Mouse (Mus musculus): ENCODE measurements at regions not wholly inside any gene's neighbourhood (a gene's known extent, or its start where the extent isn't known, plus 50 kb on each side); places are given as distances from the start of the nearest gene placed in this dataset.

GRCm38 (mm10) chr10:118083721-118084075 lies 57.9 kb upstream of the Mdm1 start:
- no peak for TF ChIP-seq ZC3H11A (IDR thresholded peaks at IDR 0.05; ENCODE audit: low read depth, low read length)
- no peak for TF ChIP-seq CTCF (conservative IDR thresholded peaks at IDR 0.05 in 1 of 2, IDR thresholded peaks at IDR 0.05 in 1 of 2; ENCODE audit: low read depth in 2 of 2, low read length in 2 of 2)
- no peak for TF ChIP-seq TBP (conservative IDR thresholded peaks at IDR 0.05; ENCODE audit: low read depth, low read length)
- no peak for TF ChIP-seq POLR2A (IDR thresholded peaks at IDR 0.05; ENCODE audit: low read depth, low read length)
- TF ChIP-seq ZKSCAN1 (IDR thresholded peaks at IDR 0.05; ENCODE audit: borderline replicate concordance, low read depth, low read length): no peak
- TF ChIP-seq HCFC1 (IDR thresholded peaks at IDR 0.05; ENCODE audit: low read depth, low read length): no peak
- TF ChIP-seq EP300 (IDR thresholded peaks at IDR 0.05; ENCODE audit: low read length): no peak
- no peak for TF ChIP-seq RAD21 (IDR thresholded peaks at IDR 0.05; ENCODE audit: low read depth, low read length)
- TF ChIP-seq MAZ (IDR thresholded peaks at IDR 0.05; ENCODE audit: low read depth, low read length): no peak
- TF ChIP-seq BHLHE40 (IDR thresholded peaks at IDR 0.05; ENCODE audit: low read depth, low read length): no peak
- TF ChIP-seq UBTF (IDR thresholded peaks at IDR 0.05; ENCODE audit: low read depth, low read length): no peak

All from CH12.LX (cell line).